Mouse (Mus musculus) gastrocnemius, postnatal 25 days (tissue): ENCODE data around the gene Capn6. TPM values are rescaled to one million over a fixed set of nuclear protein-coding genes. Genes with fewer than 3 reads are reported as not detected.
A peak's percentile ranks its signal among the peaks of the same experiment; 100 is the strongest.

Experiments
- DNase-seq: peaks from one replicate; pipeline ENCODE4 v3.0.0; 2022
- long read RNA-seq, 2 experiments: library from polyadenylated mRNA; stranded (forward); transcript quantifications; one replicate each; pipeline ENCODE4 v2.0.0; 2021
- microRNA-seq, 2 experiments: library from miRNA; unstranded; fragments of <30 nt; microRNA quantifications; one replicate each; pipeline ENCODE4 v1.2.0; 2021; ENCODE audit warnings: borderline replicate concordance in 2 of 2
- total RNA-seq, 2 experiments: library from RNA; stranded (reverse); gene quantifications; 1 replicate in 1 of 2; 2 replicates in 1 of 2; pipeline ENCODE4 v1.2.3; 2021

Capn6 gene
- 1 to 10 TPM; 7.6 to 8.2 TPM for total RNA-seq
- long read RNA-seq, experiment 1, partial matches to known transcripts, result 1 of 4 reads
- long read RNA-seq, experiment 1, other reads (novel, unspliced or antisense), result 1 of 4 reads
- long read RNA-seq, experiment 2, partial matches to known transcripts, result 0 of 4 reads
- long read RNA-seq, experiment 2, other reads (novel, unspliced or antisense), result 0 of 4 reads

DNA sequence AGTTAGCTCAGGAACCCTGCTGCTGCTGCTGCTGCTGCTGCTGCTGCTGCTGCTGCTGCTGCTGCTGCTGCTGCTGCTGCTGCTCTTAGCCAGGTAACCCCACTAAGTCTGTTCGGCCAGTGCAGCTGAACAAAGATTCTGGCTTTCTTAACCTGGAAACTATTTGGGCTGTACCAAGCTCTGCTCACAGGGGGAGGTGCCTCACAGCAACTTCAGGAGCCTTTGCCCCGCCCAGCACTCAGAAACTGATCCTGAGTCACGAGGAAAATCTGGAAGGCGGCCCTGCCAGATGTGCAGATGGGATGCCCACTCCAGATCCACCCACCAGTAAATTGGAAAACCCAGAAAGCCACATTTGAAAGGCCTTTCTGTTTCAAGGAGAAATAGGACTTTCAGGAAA is at the start of gene Capn6:
Capn6 (minus strand) TSS at position 203 of the 400 bp plus-strand sequence.
- peak; percentile 34 for DNase-seq

DNA sequence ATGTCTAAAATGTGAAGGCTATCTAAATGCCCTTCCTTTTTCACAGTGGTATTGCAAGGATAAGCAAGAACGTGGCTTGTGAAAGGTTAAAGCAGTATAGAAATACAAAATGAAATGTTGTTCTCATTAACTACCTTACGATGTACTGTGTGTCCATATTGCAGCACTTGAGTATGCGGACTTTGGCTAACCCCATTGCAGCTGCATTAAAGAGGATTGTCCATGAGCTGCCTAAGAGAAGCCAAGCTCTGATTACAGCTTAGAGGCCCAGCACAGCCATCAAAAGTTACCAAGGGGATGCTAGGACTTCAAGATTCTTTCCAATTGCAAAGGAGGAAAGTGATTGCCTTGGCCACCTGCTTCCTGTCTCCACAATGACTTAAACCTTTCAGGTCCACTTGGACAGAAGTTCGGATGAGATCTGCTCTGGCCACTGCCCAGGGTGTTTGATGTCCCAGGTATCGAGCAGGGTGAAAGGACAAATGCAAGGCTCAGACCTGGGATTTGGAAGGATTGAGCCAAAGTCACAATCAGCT is 40.0 kb upstream of the Capn6 start:
- no peak for DNase-seq

DNA sequence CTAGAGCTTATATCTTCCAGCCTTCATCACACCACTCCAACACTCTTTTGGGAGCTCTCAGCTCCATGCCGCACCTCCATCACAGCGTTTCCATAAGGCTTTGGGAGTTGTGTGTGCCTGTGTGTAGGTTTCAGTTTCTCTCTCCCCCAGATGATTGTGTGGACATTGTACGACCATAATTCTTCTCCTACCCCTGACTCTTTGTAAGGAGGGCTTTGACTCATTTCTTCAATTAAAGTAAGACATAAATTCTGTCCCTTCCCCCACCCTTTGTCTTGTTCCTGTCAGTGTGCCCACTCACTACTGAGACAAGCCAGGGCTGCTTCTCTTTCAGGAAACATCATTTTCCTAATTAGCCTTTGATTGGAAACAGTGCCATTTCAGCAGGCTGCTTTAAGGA is 24.1 kb upstream of the Capn6 start:
- DNase-seq, result no peak

DNA sequence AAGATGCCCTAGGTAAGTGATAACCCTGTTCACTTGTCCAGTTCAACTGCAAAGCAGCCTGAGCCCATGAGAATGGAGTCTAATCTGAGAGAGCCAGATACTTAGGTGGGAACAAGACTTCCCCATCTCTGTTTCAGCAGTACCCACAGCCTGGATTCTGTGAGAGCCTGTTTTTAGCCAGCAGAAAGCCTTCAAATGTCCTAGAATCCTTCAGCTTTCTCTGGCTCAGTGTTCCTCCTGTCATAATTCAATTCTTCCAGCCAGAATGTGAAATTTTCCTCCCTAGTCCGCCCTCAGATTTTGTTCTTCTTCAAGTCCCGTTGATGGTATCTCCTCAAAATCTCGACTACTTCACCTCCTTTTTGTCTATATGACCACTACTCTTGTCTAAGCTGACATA is 22.8 kb upstream of the Capn6 start:
- no peak for DNase-seq

DNA sequence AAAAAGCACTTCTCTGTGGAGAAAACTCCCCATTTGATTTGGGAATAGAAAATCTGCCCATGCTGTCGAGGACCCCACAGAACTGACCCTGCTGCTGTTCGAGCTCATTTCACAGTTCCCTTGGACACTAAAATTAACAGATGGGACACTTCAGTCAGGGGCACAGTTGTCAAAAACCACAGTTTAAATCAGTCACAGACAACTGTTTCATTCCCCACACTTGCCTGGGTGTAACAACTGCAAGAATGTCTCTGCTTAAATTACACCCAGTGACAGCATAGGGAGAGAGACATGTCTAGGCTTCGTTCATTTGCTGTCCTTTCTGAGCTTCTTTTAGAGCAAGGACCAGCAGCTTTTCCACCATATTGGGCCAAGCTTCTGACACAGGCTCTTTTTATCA is 19.4 kb upstream of the Capn6 start:
- DNase-seq, result no peak

DNA sequence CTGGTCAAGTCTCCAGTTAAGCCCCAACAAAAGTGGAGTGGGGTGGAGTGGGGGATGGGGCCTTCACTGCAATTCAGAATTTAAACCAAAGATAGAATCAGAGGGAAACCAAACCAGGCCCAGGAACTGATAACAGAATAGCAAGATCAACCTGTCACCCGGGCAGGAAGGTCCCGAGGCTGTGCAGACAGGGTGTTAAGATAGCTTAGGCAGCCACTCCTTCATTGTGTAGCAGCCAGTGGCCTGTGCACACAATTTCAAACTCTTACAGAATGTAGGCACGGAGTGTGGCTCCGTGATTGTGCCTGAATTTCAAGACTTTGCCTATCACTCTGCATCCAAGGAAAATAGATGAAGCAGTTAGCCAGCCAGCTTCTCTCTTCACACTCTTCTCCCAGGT is 693 bp downstream of the Capn6 start:
- DNase-seq, result no peak

DNA sequence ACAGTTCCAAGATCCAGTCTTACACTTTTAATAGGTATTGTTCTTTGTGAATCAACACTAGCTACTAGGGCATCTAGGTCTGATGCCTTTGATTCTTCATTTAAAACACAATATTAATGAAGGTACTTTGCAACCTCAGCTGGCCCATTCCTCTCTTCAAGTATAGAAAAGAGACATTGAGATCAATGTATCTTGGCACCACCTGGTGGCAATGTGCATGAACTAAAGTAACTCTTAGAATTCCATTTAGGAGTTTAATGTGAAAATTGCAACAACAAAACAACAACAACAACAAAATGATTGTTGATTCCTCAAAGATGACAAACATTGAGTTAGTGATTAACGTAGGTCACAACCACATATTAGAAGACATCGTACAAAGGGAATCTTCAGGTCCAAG is 8.3 kb downstream of the Capn6 start:
- DNase-seq, result no peak

DNA sequence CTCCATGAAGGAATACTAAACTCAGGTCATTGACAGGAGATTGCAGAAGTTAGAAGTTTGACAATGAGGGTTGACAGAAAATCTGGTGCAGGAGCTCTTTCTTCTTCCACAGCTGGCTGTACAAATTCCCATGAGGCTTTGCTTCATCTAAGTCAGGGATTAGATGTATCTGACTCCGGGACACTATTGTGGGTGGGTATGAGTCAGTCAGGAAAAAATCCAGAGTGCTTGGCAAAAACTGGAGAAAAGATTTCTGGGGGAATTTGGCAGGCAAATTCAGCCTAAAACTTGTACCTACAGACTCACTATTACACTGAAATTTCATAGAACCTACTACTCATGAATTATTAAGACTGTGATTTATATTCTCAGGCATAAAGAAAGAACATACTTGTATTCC is 11.3 kb downstream of the Capn6 start:
- DNase-seq, result no peak

DNA sequence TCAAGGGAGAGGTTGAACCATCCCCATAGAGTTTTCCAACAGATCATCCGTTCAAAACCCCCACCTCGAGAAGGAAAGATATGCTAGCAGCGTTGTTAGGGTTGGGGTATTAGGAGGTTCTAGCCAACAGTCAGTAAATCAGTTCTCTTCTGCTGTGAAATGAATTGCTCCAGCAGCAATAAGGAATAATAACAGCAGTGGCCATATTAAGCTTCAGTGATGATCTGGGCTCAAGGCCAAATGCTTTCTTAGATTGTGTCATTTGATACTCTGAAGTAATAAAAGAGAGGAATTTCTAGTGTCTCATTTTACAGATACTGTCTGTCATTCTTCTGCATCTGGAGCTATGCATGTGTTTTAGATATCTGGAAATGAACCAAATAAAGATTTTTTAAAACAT is 64.7 kb downstream of the Capn6 start:
- DNase-seq, result no peak

Small RNAs within 50 kb of the gene (microRNA-seq; reads per million reads assigned to microRNA genes)
- 0 to 0.26 reads per million in 2 experiments for gene Gm47298

Other genes starting within 250 kb of the Capn6 start
- under 1 TPM in 1 of 2 experiments, not detected in 1; 0.16 TPM for gene Dcx, start 105.9 kb upstream of the Capn6 start, total RNA-seq